In the genomic region with DNA sequence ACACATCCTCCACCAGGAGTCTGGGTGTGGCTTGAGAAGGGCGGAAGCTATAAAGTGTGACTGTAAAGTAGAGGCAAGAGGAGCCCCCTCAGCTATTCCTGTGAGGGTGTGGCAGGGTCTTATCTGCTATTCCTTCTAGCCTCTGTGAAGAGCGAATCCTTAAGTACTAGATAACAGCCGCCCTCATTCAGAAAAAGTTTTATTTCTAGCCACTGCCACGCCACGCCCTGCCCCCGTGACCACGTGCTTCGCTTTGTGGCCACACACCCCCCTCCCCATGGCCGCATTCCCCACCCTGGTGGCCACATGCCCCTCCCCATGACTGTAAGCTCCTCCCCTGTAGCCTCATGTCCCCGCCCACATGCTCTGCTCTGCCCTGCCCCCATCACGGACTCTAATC, we compare ENCODE assay signal across 15 mouse cellular contexts.
"Had no signal": no experiment of that assay in that cellular context is flagged by ENCODE, and none has a peak within 500 bp of the region (broad histone marks: within the 10 kb centered on the region; RNA-seq: fewer than 3 reads in every experiment).

No protein-coding gene starts in this region.

- H3K4me1 ChIP-seq: megakaryocyte, embryonic 14.5 days; stomach, embryonic 15.5 days had no signal

- ATAC-seq: inflammation-experienced regulatory T-cells, adult 6 months; midbrain, embryonic 15.5 days had no signal

- H3K9me3 ChIP-seq: midbrain, embryonic 15.5 days; stomach, embryonic 15.5 days had no signal

- H3K27ac ChIP-seq: kidney, postnatal 0 days; layer of hippocampus, adult 2 months; limb, embryonic 12.5 days; macrophage; midbrain, embryonic 15.5 days; stomach, embryonic 15.5 days had no signal

- H3K36me3 ChIP-seq: limb, embryonic 12.5 days; midbrain, embryonic 15.5 days; stomach, embryonic 15.5 days had no signal

- H3K4me2 ChIP-seq: limb, embryonic 12.5 days; midbrain, embryonic 11.5 days; midbrain, embryonic 15.5 days; stomach, embryonic 15.5 days had no signal

- H3K4me3 ChIP-seq: layer of hippocampus, adult 2 months; limb, embryonic 12.5 days; megakaryocyte, embryonic 14.5 days; midbrain, embryonic 15.5 days; stomach, embryonic 15.5 days had no signal

- H3K27me3 ChIP-seq: megakaryocyte, embryonic 14.5 days; midbrain, embryonic 15.5 days; stomach, embryonic 15.5 days had no signal

- H3K9ac ChIP-seq: limb, embryonic 12.5 days; midbrain, embryonic 15.5 days; stomach, embryonic 15.5 days had no signal

- DNase-seq: kidney, adult 8-10 months; lung, adult 2 months; lung, postnatal 10 days; right cerebral cortex, postnatal 14 days; thymus, adult 2 months; thymus, postnatal 36 days had no signal
